Mouse (Mus musculus) embryonic facial prominence, embryonic 10.5 days (tissue): ENCODE results near the gene Kdf1. TPM values are rescaled to one million over a fixed set of nuclear protein-coding genes. Genes with fewer than 3 reads are reported as not detected.

Experiments
- DNase-seq: peaks from one replicate; pipeline ENCODE4 v3.0.0-alpha.2; 2017; ENCODE audit warnings: low spot score
- H3K27ac ChIP-seq: fragments of 300-500 bp; sonication (generic); replicated peaks from 2 replicates; pipeline ENCODE4 v1.5.1; 2016; ENCODE audit warnings: mild to moderate bottlenecking
- H3K27me3 ChIP-seq: fragments of 300-500 bp; sonication (generic); replicated peaks from 2 replicates; pipeline ENCODE4 v1.6.1; 2016; ENCODE audit warnings: low read depth, mild to moderate bottlenecking; ENCODE audit not compliant: poor library complexity, severe bottlenecking
- H3K36me3 ChIP-seq: fragments of 300-500 bp; sonication (generic); replicated peaks from 2 replicates; pipeline ENCODE4 v1.6.1; 2016; ENCODE audit warnings: mild to moderate bottlenecking, moderate library complexity
- H3K4me1 ChIP-seq: fragments of 300-500 bp; sonication (generic); 2 replicates; pipeline ENCODE4 v1.6.1; 2016
- H3K4me3 ChIP-seq: fragments of 300-500 bp; sonication (generic); 2 replicates; pipeline ENCODE4 v1.5.1; 2016; ENCODE audit warnings: mild to moderate bottlenecking, moderate library complexity
- H3K9me3 ChIP-seq: fragments of 300-500 bp; sonication (generic); 2 replicates; pipeline ENCODE4 v1.6.1; 2016; ENCODE audit warnings: mild to moderate bottlenecking
- WGBS: fragments of 180-500 bp; shearing (Covaris S2); methylation state at CpG from one replicate; pipeline ENCODE4 v1.1.7; 2016; 5-methylcytosine and 5-hydroxymethylcytosine counted together
- polyA plus RNA-seq: library from polyadenylated mRNA; unstranded; fragments of >200 nt; fragmentation: Nextera tagmentation; extraction: Ambion mirVana; gene quantifications from 2 replicates; pipeline ENCODE4 v1.2.1, GENCODE M21; 2016

Gene Kdf1
- polyA plus RNA-seq: 11.0 and 13.6 TPM in 2 replicates

- H3K27ac ChIP-seq: peak within 1 kb of the TSS; percentile 78
- peak within 1 kb of the TSS; percentile 59 for H3K4me3 ChIP-seq
- H3K4me1 ChIP-seq: peaks cover 13% of the 10 kb centered on the region
- DNase-seq: peak; percentile 68
- peaks cover 57% of the 10 kb centered on the region for H3K27me3 ChIP-seq
- H3K9me3 ChIP-seq: no peaks in the 10 kb centered on the region
- no peaks in the 10 kb centered on the region for H3K36me3 ChIP-seq
- 4% methylated on average over 69 of the region's 69 CpGs for WGBS
These were observed at the start of gene Kdf1 for GRCm38 (mm10) chr4:133518601-133519368. Gene Kdf1 (plus strand): TSS chr4:133518963.

GRCm38 (mm10) chr4:133469122-133469521, 49.6 kb upstream of the Kdf1 start:
- H3K36me3 ChIP-seq: no peaks in the 10 kb centered on the region
- peaks cover 4% of the 10 kb centered on the region for H3K9me3 ChIP-seq
- 18% methylated on average over 12 of the region's 12 CpGs for WGBS
- H3K4me1 ChIP-seq: peaks cover 21% of the 10 kb centered on the region
- H3K27me3 ChIP-seq: peaks cover 39% of the 10 kb centered on the region
- DNase-seq: no peak
- H3K27ac ChIP-seq: no peak overlapping the region
- peak overlapping the region; percentile 67 for H3K4me3 ChIP-seq

GRCm38 (mm10) chr4:133471135-133471821, 47.5 kb upstream of the Kdf1 start:
- H3K27ac ChIP-seq: no peak overlapping the region
- 78% methylated on average over 7 of the region's 7 CpGs for WGBS

GRCm38 (mm10) chr4:133473833-133474232, 44.9 kb upstream of the Kdf1 start:
- peaks cover 4% of the 10 kb centered on the region for H3K9me3 ChIP-seq
- H3K4me1 ChIP-seq: peaks cover 15% of the 10 kb centered on the region
- 69% methylated on average over 2 of the region's 2 CpGs for WGBS
- H3K36me3 ChIP-seq: no peaks in the 10 kb centered on the region
- DNase-seq: no peak
- peaks cover 41% of the 10 kb centered on the region for H3K27me3 ChIP-seq
- H3K4me3 ChIP-seq: no peak overlapping the region
- H3K27ac ChIP-seq: no peak overlapping the region

More at GRCm38 (mm10) chr4:133471135-133471821, 47.5 kb upstream of the Kdf1 start:
- Histone ChIP-seq H3K4me3 (no peak overlapping the region), H3K4me1 (peaks cover 22% of the 10 kb centered on the region), H3K36me3 (no peaks in the 10 kb centered on the region), H3K27me3 (peaks cover 45% of the 10 kb centered on the region), H3K9me3 (peaks cover 4% of the 10 kb centered on the region)
- DNase-seq: no peak

GRCm38 (mm10) chr4:133479458-133480184, 39.1 kb upstream of the Kdf1 start, which contains the start of gene Tent5b:
Gene Tent5b (plus strand): TSS chr4:133480132.
- Histone ChIP-seq H3K36me3 (no peaks in the 10 kb centered on the region), H3K9me3 (no peaks in the 10 kb centered on the region), H3K4me3 (peak within 1 kb of the TSS; percentile 58), H3K27ac (no peak within 1 kb of the TSS; the same call in 1 of the 2 replicates), H3K4me1 (peaks cover 28% of the 10 kb centered on the region), H3K27me3 (peaks cover 72% of the 10 kb centered on the region)
- 3% methylated on average over 29 of the region's 29 CpGs for WGBS
- DNase-seq: peak; percentile 99

- Histone ChIP-seq H3K27ac (no peak overlapping the region; the same call in 1 of the 2 replicates), H3K9me3 (no peaks in the 10 kb centered on the region), H3K4me1 (peaks cover 30% of the 10 kb centered on the region), H3K4me3 (peak overlapping the region; percentile 58), H3K36me3 (no peaks in the 10 kb centered on the region), H3K27me3 (peaks cover 75% of the 10 kb centered on the region)
- WGBS: 3% methylated on average over 34 of the region's 34 CpGs
- no peak for DNase-seq
These were observed 38.6 kb upstream of the Kdf1 start for GRCm38 (mm10) chr4:133480185-133480537.

GRCm38 (mm10) chr4:133480754-133481153, 38.0 kb upstream of the Kdf1 start:
- H3K27ac ChIP-seq: no peak overlapping the region

GRCm38 (mm10) chr4:133481488-133481887, 37.3 kb upstream of the Kdf1 start:
- H3K9me3 ChIP-seq: no peaks in the 10 kb centered on the region
- DNase-seq: no peak
- no peak overlapping the region for H3K4me3 ChIP-seq
- H3K27me3 ChIP-seq: peaks cover 72% of the 10 kb centered on the region
- H3K27ac ChIP-seq: no peak overlapping the region
- no peaks in the 10 kb centered on the region for H3K36me3 ChIP-seq
- 35% methylated on average over 4 of the region's 4 CpGs for WGBS
- peaks cover 27% of the 10 kb centered on the region for H3K4me1 ChIP-seq

More at GRCm38 (mm10) chr4:133480754-133481153, 38.0 kb upstream of the Kdf1 start:
- no peak for DNase-seq
- H3K36me3 ChIP-seq: no peaks in the 10 kb centered on the region
- WGBS: 39% methylated on average over 6 of the region's 6 CpGs
- no peaks in the 10 kb centered on the region for H3K9me3 ChIP-seq
- H3K27me3 ChIP-seq: peaks cover 75% of the 10 kb centered on the region
- peak overlapping the region; percentile 58 for H3K4me3 ChIP-seq
- peaks cover 30% of the 10 kb centered on the region for H3K4me1 ChIP-seq

GRCm38 (mm10) chr4:133482479-133482878, 36.3 kb upstream of the Kdf1 start:
- 83% methylated on average over 3 of the region's 3 CpGs for WGBS
- Histone ChIP-seq H3K27me3 (peaks cover 64% of the 10 kb centered on the region), H3K9me3 (no peaks in the 10 kb centered on the region), H3K4me3 (no peak overlapping the region), H3K27ac (no peak overlapping the region), H3K36me3 (no peaks in the 10 kb centered on the region), H3K4me1 (peaks cover 25% of the 10 kb centered on the region)
- no peak for DNase-seq

- peak; percentile 58 for DNase-seq
- Histone ChIP-seq H3K4me1 (peaks cover 34% of the 10 kb centered on the region), H3K9me3 (no peaks in the 10 kb centered on the region), H3K36me3 (no peaks in the 10 kb centered on the region), H3K27me3 (peaks cover 51% of the 10 kb centered on the region), H3K4me3 (peak overlapping the region; percentile 46), H3K27ac (no peak overlapping the region; the same call in 1 of the 2 replicates)
- WGBS: 12% methylated on average over 22 of the region's 22 CpGs
These were observed 34.3 kb upstream of the Kdf1 start for GRCm38 (mm10) chr4:133484266-133485025.

GRCm38 (mm10) chr4:133485691-133486425, 32.9 kb upstream of the Kdf1 start:
- Histone ChIP-seq H3K4me3 (no peak overlapping the region), H3K27ac (no peak overlapping the region), H3K4me1 (peaks cover 26% of the 10 kb centered on the region), H3K36me3 (no peaks in the 10 kb centered on the region), H3K9me3 (no peaks in the 10 kb centered on the region), H3K27me3 (peaks cover 39% of the 10 kb centered on the region)
- 92% methylated on average over 28 of the region's 28 CpGs for WGBS
- DNase-seq: no peak
